Mouse (Mus musculus): ENCODE results near the gene Catip. TPM values are rescaled to one million over a fixed set of nuclear protein-coding genes. Genes with fewer than 3 reads are reported as not detected.
"Not testable (repeated sequence)": the region's sequence is repeated elsewhere in the genome, so short reads cannot be mapped to it uniquely, and the experiment has no call there.

The Catip gene
- polyA plus RNA-seq (2015; fragmentation: Nextera tagmentation; extraction: Ambion mirVana): 0.53 and 0.55 TPM in 2 replicates

- WGBS: 0% methylated on average over 2 of the region's 2 CpGs
- no peak within 1 kb of the TSS for H3K4me2 ChIP-seq
- no peaks in the 10 kb centered on the region for H3K27me3 ChIP-seq (replicated peaks)
- H3K27ac ChIP-seq: no peak within 1 kb of the TSS
- H3K9ac ChIP-seq: no peak within 1 kb of the TSS
- H3K36me3 ChIP-seq: no peaks in the 10 kb centered on the region
- H3K9me3 ChIP-seq: no peaks in the 10 kb centered on the region
- H3K4me1 ChIP-seq: no peaks in the 10 kb centered on the region
- H3K4me3 ChIP-seq (replicated peaks): no peak within 1 kb of the TSS
- ATAC-seq (ENCODE audit: insufficient read depth, low FRiP score, low read depth): peak; percentile 21; the same call in 1 of the 2 replicates
Observed at GRCm38 (mm10) chr1:74361812-74362211, at the start of gene Catip. Catip (plus strand) TSS chr1:74362108.

- Histone ChIP-seq H3K9me3 (no peaks in the 10 kb centered on the region), H3K4me1 (peaks cover 4% of the 10 kb centered on the region), H3K27me3 (replicated peaks) (no peaks in the 10 kb centered on the region), H3K9ac (no peak overlapping the region), H3K27ac (no peak overlapping the region), H3K4me3 (replicated peaks) (no peak overlapping the region), H3K36me3 (no peaks in the 10 kb centered on the region), H3K4me2 (no peak overlapping the region)
- 0 out of 2 replicates have a peak, but pooled peaks have one; percentile 23 for ATAC-seq (ENCODE audit: insufficient read depth, low FRiP score, low read depth)
- WGBS: 2% methylated on average over 3 of the region's 3 CpGs
Observed at GRCm38 (mm10) chr1:74313049-74313692, 48.7 kb upstream of the Catip start.

- ATAC-seq (ENCODE audit: insufficient read depth, low FRiP score, low read depth): no peak
- no peak overlapping the region for H3K9ac ChIP-seq
- no peak overlapping the region for H3K4me2 ChIP-seq
- H3K4me1 ChIP-seq: peaks cover 3% of the 10 kb centered on the region
- H3K27me3 ChIP-seq (replicated peaks): no peaks in the 10 kb centered on the region
- no peaks in the 10 kb centered on the region for H3K36me3 ChIP-seq
- H3K27ac ChIP-seq: no peak overlapping the region
- no peak overlapping the region for H3K4me3 ChIP-seq (replicated peaks)
- 75% methylated on average over 3 of the region's 3 CpGs for WGBS
- no peaks in the 10 kb centered on the region for H3K9me3 ChIP-seq
Observed at GRCm38 (mm10) chr1:74314796-74315195, 47.1 kb upstream of the Catip start.

GRCm38 (mm10) chr1:74316114-74316827 lies 45.6 kb upstream of the Catip start:
- no peak overlapping the region for H3K9ac ChIP-seq
- no peaks in the 10 kb centered on the region for H3K9me3 ChIP-seq
- no peaks in the 10 kb centered on the region for H3K27me3 ChIP-seq (replicated peaks)
- no peak for ATAC-seq (ENCODE audit: insufficient read depth, low FRiP score, low read depth)
- no peak overlapping the region for H3K4me3 ChIP-seq (replicated peaks)
- WGBS: 79% methylated on average over 4 of the region's 4 CpGs
- H3K27ac ChIP-seq: no peak overlapping the region
- H3K36me3 ChIP-seq: no peaks in the 10 kb centered on the region
- no peak overlapping the region for H3K4me2 ChIP-seq
- no peaks in the 10 kb centered on the region for H3K4me1 ChIP-seq

GRCm38 (mm10) chr1:74318711-74319110 lies 43.2 kb upstream of the Catip start:
- Histone ChIP-seq H3K4me3 (replicated peaks) (no peak overlapping the region), H3K9ac (no peak overlapping the region), H3K9me3 (no peaks in the 10 kb centered on the region), H3K27me3 (replicated peaks) (no peaks in the 10 kb centered on the region), H3K4me1 (no peaks in the 10 kb centered on the region), H3K36me3 (no peaks in the 10 kb centered on the region), H3K27ac (no peak overlapping the region), H3K4me2 (no peak overlapping the region)
- ATAC-seq (ENCODE audit: insufficient read depth, low FRiP score, low read depth): no peak
- WGBS: 89% methylated on average over 3 of the region's 3 CpGs

- 46% methylated on average over 3 of the region's 3 CpGs for WGBS
- Histone ChIP-seq H3K4me2 (no peak overlapping the region), H3K9ac (no peak overlapping the region), H3K36me3 (no peaks in the 10 kb centered on the region), H3K27me3 (replicated peaks) (no peaks in the 10 kb centered on the region), H3K27ac (0 out of 2 replicates have a peak overlapping the region, but pooled peaks have one; percentile 22), H3K4me3 (replicated peaks) (no peak overlapping the region), H3K9me3 (no peaks in the 10 kb centered on the region), H3K4me1 (no peaks in the 10 kb centered on the region)
- peak; percentile 67; the same call in 1 of the 2 replicates for ATAC-seq (ENCODE audit: insufficient read depth, low FRiP score, low read depth)
Observed at GRCm38 (mm10) chr1:74321396-74321795, 40.5 kb upstream of the Catip start.

GRCm38 (mm10) chr1:74326916-74327315 lies 35.0 kb upstream of the Catip start:
- H3K4me3 ChIP-seq (replicated peaks); H3K9me3 ChIP-seq; H3K4me2 ChIP-seq; H3K27ac ChIP-seq; H3K9ac ChIP-seq; H3K36me3 ChIP-seq; H3K27me3 ChIP-seq (replicated peaks); ATAC-seq (ENCODE audit: insufficient read depth, low FRiP score, low read depth): not testable (repeated sequence)
- peaks cover 14% of the 10 kb centered on the region for H3K4me1 ChIP-seq
- WGBS: 68% methylated on average over 2 of the region's 2 CpGs

- no peak for ATAC-seq (ENCODE audit: insufficient read depth, low FRiP score, low read depth)
- Histone ChIP-seq H3K9ac (no peak overlapping the region), H3K4me3 (replicated peaks) (no peak overlapping the region), H3K27ac (peak overlapping the region; percentile 86; the same call in 1 of the 2 replicates), H3K9me3 (no peaks in the 10 kb centered on the region), H3K36me3 (no peaks in the 10 kb centered on the region), H3K4me1 (peaks cover 23% of the 10 kb centered on the region), H3K4me2 (no peak overlapping the region), H3K27me3 (replicated peaks) (no peaks in the 10 kb centered on the region)
- WGBS: 61% methylated on average over 7 of the region's 7 CpGs
Observed at GRCm38 (mm10) chr1:74329899-74330431, 31.9 kb upstream of the Catip start.

GRCm38 (mm10) chr1:74331046-74331681 lies 30.7 kb upstream of the Catip start:
- Histone ChIP-seq H3K9ac (no peak overlapping the region), H3K4me1 (peaks cover 23% of the 10 kb centered on the region), H3K4me2 (no peak overlapping the region), H3K27me3 (replicated peaks) (no peaks in the 10 kb centered on the region), H3K27ac (peak overlapping the region; percentile 86), H3K4me3 (replicated peaks) (no peak overlapping the region), H3K9me3 (no peaks in the 10 kb centered on the region), H3K36me3 (no peaks in the 10 kb centered on the region)
- WGBS: 63% methylated on average over 4 of the region's 4 CpGs
- no peak for ATAC-seq (ENCODE audit: insufficient read depth, low FRiP score, low read depth)

- peak overlapping the region; percentile 42 for H3K9ac ChIP-seq
- WGBS: under 1% methylated on average over 36 of the region's 36 CpGs
Observed at GRCm38 (mm10) chr1:74332241-74332763, 29.6 kb upstream of the Catip start.

GRCm38 (mm10) chr1:74332930-74333329 lies 29.0 kb upstream of the Catip start:
- H3K36me3 ChIP-seq: no peaks in the 10 kb centered on the region
- H3K4me3 ChIP-seq (replicated peaks): peak overlapping the region; percentile 56
- no peaks in the 10 kb centered on the region for H3K27me3 ChIP-seq (replicated peaks)
- peak overlapping the region; percentile 80 for H3K4me2 ChIP-seq
- ATAC-seq (ENCODE audit: insufficient read depth, low FRiP score, low read depth): no peak
- no peaks in the 10 kb centered on the region for H3K9me3 ChIP-seq
- peak overlapping the region; percentile 42 for H3K9ac ChIP-seq
- 1% methylated on average over 9 of the region's 9 CpGs for WGBS
- H3K4me1 ChIP-seq: peaks cover 23% of the 10 kb centered on the region
- H3K27ac ChIP-seq: peak overlapping the region; percentile 86

More at GRCm38 (mm10) chr1:74332241-74332763, 29.6 kb upstream of the Catip start:
- H3K27me3 ChIP-seq (replicated peaks): no peaks in the 10 kb centered on the region
- H3K27ac ChIP-seq: peak overlapping the region; percentile 86
- no peaks in the 10 kb centered on the region for H3K36me3 ChIP-seq
- peak overlapping the region; percentile 56 for H3K4me3 ChIP-seq (replicated peaks)
- no peaks in the 10 kb centered on the region for H3K9me3 ChIP-seq
- ATAC-seq (ENCODE audit: insufficient read depth, low FRiP score, low read depth): peak; percentile 93
- peak overlapping the region; percentile 80 for H3K4me2 ChIP-seq
- H3K4me1 ChIP-seq: peaks cover 23% of the 10 kb centered on the region

Data from stomach, embryonic 15.5 days (tissue).